Mouse (Mus musculus) limb, embryonic 11.5 days (tissue): ENCODE data around the gene Vgf. TPM values are rescaled to one million over a fixed set of nuclear protein-coding genes. Genes with fewer than 3 reads are reported as not detected.

ENCODE experiments used
- ATAC-seq: fragments of 200-750 bp; cut with Nextera tagmentation; 2 replicates; pipeline ENCODE4 v1.8.0; 2017; ENCODE audit warnings: low read depth; ENCODE audit not compliant: insufficient number of reproducible peaks, low FRiP score, low TSS enrichment
- DNase-seq: peaks from one replicate; pipeline ENCODE4 v3.0.0-alpha.2; 2015; ENCODE audit warnings: low spot score
- H3K27ac ChIP-seq: fragments of 300-500 bp; sonication (generic); replicated peaks from 2 replicates; pipeline ENCODE4 v1.5.1; 2014; ENCODE audit warnings: low read depth, mild to moderate bottlenecking, low read length
- H3K27me3 ChIP-seq: fragments of 300-500 bp; sonication (generic); 2 replicates; pipeline ENCODE4 v1.6.1; 2014; ENCODE audit warnings: mild to moderate bottlenecking, low read length, mixed read lengths; ENCODE audit not compliant: control insufficient read depth, insufficient read depth
- H3K36me3 ChIP-seq: fragments of 300-500 bp; sonication (generic); 2 replicates; pipeline ENCODE4 v1.6.1; 2014; ENCODE audit warnings: mild to moderate bottlenecking, low read length, moderate library complexity, mixed read lengths; ENCODE audit not compliant: control insufficient read depth, insufficient read depth
- H3K4me1 ChIP-seq: fragments of 300-500 bp; sonication (generic); 2 replicates; pipeline ENCODE4 v1.6.1; 2014; ENCODE audit warnings: low read length, mixed read lengths; ENCODE audit not compliant: control insufficient read depth, insufficient read depth
- H3K4me2 ChIP-seq: fragments of 300-500 bp; sonication (generic); 2 replicates; pipeline ENCODE4 v1.6.1; 2014; ENCODE audit warnings: low read depth, mild to moderate bottlenecking, moderate library complexity; ENCODE audit not compliant: severe bottlenecking
- H3K4me3 ChIP-seq: fragments of 300-500 bp; sonication (generic); 2 replicates; pipeline ENCODE4 v1.5.1; 2014; ENCODE audit warnings: low read depth, low read length
- H3K9ac ChIP-seq: fragments of 300-500 bp; sonication (generic); 2 replicates; pipeline ENCODE4 v1.6.1; 2014; ENCODE audit warnings: mild to moderate bottlenecking, low read length
- H3K9me3 ChIP-seq: fragments of 300-500 bp; sonication (generic); 2 replicates; pipeline ENCODE4 v1.6.1; 2016; ENCODE audit warnings: low read length; ENCODE audit not compliant: control insufficient read depth
- WGBS: fragments of 180-500 bp; shearing (Covaris S2); extraction: QIAGEN DNeasy Blood & Tissue Kit; methylation state at CpG from one replicate; pipeline ENCODE4 v1.1.7; 2014; 5-methylcytosine and 5-hydroxymethylcytosine counted together
- polyA plus RNA-seq: library from polyadenylated mRNA; unstranded; fragments of >200 nt; fragmentation: Nextera tagmentation; extraction: Ambion mirVana; gene quantifications from 2 replicates; pipeline ENCODE4 v1.2.1, GENCODE M21; 2014

The Vgf gene
- polyA plus RNA-seq, 1 experiment from 2014 or later: not detected

- Histone ChIP-seq H3K4me1 (no peaks in the 10 kb centered on the region; the same call in 1 of the 2 replicates), H3K9me3 (no peaks in the 10 kb centered on the region), H3K9ac (no peak overlapping the region), H3K27ac (no peak overlapping the region), H3K4me3 (no peak overlapping the region), H3K27me3 (peaks cover 40% of the 10 kb centered on the region), H3K36me3 (no peaks in the 10 kb centered on the region), H3K4me2 (no peak overlapping the region)
- WGBS: 55% methylated on average over 3 of the region's 3 CpGs
- no peak for DNase-seq
- no peak for ATAC-seq
Measured at GRCm38 (mm10) chr5:137024318-137024717, 1.9 kb upstream of the Vgf start.

- WGBS: 1% methylated on average over 23 of the region's 23 CpGs
- Histone ChIP-seq H3K4me1 (peaks cover 4% of the 10 kb centered on the region; the same call in 1 of the 2 replicates), H3K36me3 (no peaks in the 10 kb centered on the region), H3K4me2 (no peak overlapping the region), H3K27ac (no peak overlapping the region), H3K9me3 (no peaks in the 10 kb centered on the region), H3K4me3 (no peak overlapping the region), H3K9ac (no peak overlapping the region), H3K27me3 (peaks cover 48% of the 10 kb centered on the region)
- DNase-seq (peak; percentile 88), ATAC-seq (no peak)
Measured at GRCm38 (mm10) chr5:137025132-137025531, 1.1 kb upstream of the Vgf start.

DNA sequence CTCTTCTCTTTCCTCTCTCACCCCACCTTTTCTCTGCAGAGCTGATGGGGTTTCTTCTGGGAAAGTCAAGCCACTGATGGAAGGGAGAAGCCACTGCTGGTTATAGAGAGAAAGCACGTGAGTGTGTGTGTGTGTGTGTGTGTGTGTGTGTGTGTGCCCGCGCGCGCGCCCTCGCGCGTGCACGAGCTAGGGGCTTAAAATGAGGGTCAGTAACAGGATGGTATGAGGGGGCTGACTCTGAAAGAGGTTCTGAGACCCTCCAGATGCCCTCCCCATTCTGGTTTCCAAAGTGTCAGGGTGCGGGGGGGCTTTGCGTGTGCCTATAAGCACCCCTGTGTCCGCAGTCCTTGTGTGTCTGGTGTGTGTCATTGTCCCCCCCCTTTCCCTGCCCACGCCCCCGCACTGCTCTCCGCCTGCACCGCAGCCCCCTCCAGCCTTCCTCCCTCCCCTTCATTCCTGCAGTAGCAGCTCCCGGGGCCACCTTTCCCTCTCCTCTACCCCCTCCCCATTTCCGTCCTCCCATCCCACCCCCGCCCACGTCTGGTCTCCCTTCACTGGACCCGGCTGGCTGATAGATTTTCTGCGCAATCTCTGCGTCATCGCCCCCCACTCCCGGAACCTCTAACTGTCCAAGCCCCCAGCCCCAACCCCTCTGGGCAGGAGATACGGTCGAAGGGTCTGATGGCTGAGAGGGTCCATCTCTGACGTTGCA is 2.5 kb downstream of the Vgf start:
- H3K9ac ChIP-seq: no peak overlapping the region
- peaks cover 70% of the 10 kb centered on the region for H3K27me3 ChIP-seq
- 5% methylated on average over 29 of the region's 29 CpGs for WGBS
- H3K4me1 ChIP-seq: peaks cover 17% of the 10 kb centered on the region
- H3K27ac ChIP-seq: no peak overlapping the region
- no peak for ATAC-seq
- H3K36me3 ChIP-seq: no peaks in the 10 kb centered on the region
- H3K4me3 ChIP-seq: no peak overlapping the region
- DNase-seq: no peak
- H3K9me3 ChIP-seq: no peaks in the 10 kb centered on the region
- peak overlapping the region; percentile 58; the same call in 1 of the 2 replicates for H3K4me2 ChIP-seq

DNA sequence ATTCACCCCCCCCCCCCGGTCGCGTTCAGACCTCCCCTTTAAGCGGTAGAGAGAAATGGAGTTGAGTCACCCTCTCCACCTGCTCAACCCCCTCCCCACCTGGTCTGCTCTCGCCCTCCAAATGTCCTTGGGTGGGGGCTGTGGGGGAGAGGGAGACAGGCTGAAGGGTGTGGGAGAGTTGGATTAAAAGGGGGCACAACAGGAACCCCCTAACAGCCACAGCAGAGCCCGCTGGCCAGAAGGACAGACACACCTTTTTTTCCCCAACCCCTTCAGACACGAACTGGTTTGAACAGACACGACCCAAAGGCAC is 3.0 kb downstream of the Vgf start:
- Histone ChIP-seq H3K27ac (no peak overlapping the region), H3K36me3 (no peaks in the 10 kb centered on the region), H3K9ac (no peak overlapping the region), H3K9me3 (no peaks in the 10 kb centered on the region), H3K4me2 (peak overlapping the region; percentile 58), H3K27me3 (peaks cover 70% of the 10 kb centered on the region), H3K4me1 (peaks cover 17% of the 10 kb centered on the region), H3K4me3 (peak overlapping the region; percentile 29; the same call in 1 of the 2 replicates)
- ATAC-seq: no peak
- WGBS: 3% methylated on average over 8 of the region's 8 CpGs
- DNase-seq: no peak

DNA sequence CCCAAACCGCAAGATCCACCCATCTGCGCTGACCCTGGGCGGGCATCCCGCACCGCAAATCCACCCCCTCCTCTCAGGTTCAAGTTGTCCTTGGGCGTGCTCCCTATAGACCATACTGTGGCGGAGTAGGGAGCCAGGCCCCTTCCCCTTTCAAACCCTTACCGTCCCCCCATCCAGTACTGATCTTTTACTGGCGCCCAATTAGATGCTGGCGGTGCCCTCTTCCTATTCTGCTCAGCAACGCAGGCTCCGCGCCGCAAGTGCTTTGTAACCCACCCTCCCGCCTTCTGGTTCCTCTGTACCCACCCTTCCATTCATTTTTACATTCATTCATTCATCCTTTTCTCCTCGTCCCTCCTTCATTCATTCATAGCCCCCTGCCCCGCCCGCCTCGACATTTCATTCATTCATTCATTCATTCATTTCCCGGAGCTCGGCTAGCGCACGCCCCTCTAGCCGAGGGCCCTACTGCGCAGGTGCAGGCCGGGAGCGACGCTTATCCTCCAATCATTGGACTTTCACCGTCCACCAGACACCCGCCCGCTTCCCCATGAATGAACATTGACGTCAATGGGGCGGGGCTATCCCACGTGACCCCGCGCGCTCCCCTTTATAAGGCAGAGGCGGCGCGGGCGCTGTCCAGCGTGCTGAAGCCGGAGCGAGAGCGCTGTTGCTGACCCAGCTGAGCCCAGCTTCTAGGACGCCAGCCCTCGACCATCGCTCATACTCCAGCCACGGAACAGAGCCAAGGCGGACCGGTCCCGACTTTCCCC is 3.6 kb downstream of the Vgf start:
- no peaks in the 10 kb centered on the region for H3K36me3 ChIP-seq
- H3K9ac ChIP-seq: no peak overlapping the region
- peaks cover 17% of the 10 kb centered on the region for H3K4me1 ChIP-seq
- peak; percentile 84 for ATAC-seq
- H3K9me3 ChIP-seq: no peaks in the 10 kb centered on the region
- peak overlapping the region; percentile 29 for H3K4me3 ChIP-seq
- no peak overlapping the region for H3K27ac ChIP-seq
- DNase-seq: peak; percentile 99
- peaks cover 69% of the 10 kb centered on the region for H3K27me3 ChIP-seq
- whole genome bisulfite sequencing: under 1% methylated on average over 52 of the region's 52 CpGs
- H3K4me2 ChIP-seq: peak overlapping the region; percentile 58

- H3K27me3 ChIP-seq: peaks cover 63% of the 10 kb centered on the region
- H3K27ac ChIP-seq: no peak overlapping the region
- H3K4me3 ChIP-seq: no peak overlapping the region
- DNase-seq (no peak), ATAC-seq (no peak)
- H3K9ac ChIP-seq: no peak overlapping the region
- H3K36me3 ChIP-seq: no peaks in the 10 kb centered on the region
- peaks cover 17% of the 10 kb centered on the region for H3K4me1 ChIP-seq
- WGBS: 16% methylated on average over 22 of the region's 22 CpGs
- no peak overlapping the region for H3K4me2 ChIP-seq
- no peaks in the 10 kb centered on the region for H3K9me3 ChIP-seq
Measured at GRCm38 (mm10) chr5:137030416-137030810, 4.2 kb downstream of the Vgf start.

DNA sequence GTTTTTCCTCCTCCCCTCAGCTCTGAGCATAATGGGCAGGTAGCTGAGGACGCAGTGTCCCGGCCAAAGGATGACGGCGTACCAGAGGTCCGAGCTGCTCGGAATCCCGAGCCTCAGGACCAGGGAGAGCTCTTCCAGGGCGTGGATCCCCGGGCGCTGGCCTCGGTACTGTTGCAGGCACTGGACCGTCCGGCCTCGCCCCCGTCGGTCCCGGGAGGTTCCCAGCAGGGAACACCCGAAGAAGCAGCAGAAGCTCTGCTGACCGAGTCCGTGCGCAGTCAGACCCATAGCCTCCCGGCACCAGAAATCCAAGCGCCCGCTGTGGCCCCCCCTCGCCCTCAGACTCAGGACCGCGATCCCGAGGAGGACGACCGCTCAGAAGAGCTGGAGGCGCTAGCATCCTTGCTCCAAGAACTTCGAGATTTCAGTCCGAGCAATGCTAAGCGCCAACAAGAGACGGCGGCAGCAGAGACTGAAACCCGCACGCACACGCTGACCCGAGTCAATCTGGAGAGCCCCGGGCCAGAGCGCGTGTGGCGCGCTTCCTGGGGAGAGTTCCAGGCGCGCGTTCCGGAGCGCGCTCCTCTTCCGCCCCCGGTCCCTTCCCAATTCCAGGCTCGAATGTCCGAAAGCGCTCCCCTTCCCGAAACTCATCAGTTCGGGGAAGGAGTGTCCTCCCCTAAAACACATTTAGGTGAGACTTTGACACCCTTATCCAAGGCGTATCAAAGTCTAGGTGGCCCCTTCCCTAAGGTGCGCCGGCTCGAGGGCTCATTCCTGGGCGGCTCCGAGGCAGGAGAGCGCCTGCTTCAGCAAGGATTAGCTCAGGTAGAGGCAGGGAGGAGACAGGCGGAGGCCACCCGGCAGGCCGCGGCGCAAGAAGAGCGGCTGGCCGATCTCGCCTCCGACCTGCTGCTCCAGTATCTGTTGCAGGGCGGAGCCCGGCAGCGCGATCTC is 5.2 kb downstream of the Vgf start:
- 1% methylated on average over 78 of the region's 78 CpGs for WGBS
- H3K27ac ChIP-seq: no peak overlapping the region
- peaks cover 17% of the 10 kb centered on the region for H3K4me1 ChIP-seq
- H3K36me3 ChIP-seq: no peaks in the 10 kb centered on the region
- peak; percentile 51 for DNase-seq
- peak overlapping the region; percentile 95 for H3K4me2 ChIP-seq
- H3K4me3 ChIP-seq: peak overlapping the region; percentile 35
- H3K9ac ChIP-seq: no peak overlapping the region
- ATAC-seq: no peak
- peaks cover 55% of the 10 kb centered on the region for H3K27me3 ChIP-seq
- no peaks in the 10 kb centered on the region for H3K9me3 ChIP-seq

DNA sequence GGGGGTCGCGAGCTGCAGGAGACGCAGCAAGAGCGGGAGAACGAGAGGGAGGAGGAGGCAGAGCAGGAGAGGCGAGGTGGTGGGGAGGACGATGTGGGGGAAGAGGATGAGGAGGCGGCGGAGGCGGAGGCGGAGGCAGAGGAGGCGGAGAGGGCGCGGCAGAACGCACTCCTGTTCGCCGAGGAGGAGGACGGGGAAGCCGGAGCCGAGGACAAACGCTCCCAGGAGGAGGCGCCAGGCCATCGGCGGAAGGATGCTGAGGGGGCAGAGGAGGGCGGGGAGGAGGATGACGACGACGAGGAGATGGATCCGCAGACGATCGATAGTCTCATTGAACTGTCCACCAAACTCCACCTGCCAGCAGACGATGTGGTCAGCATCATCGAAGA is 5.8 kb downstream of the Vgf start:
- Histone ChIP-seq H3K36me3 (no peaks in the 10 kb centered on the region), H3K27me3 (peaks cover 49% of the 10 kb centered on the region), H3K27ac (no peak overlapping the region), H3K4me2 (peak overlapping the region; percentile 95), H3K4me3 (peak overlapping the region; percentile 35), H3K4me1 (peaks cover 17% of the 10 kb centered on the region), H3K9ac (no peak overlapping the region), H3K9me3 (no peaks in the 10 kb centered on the region)
- WGBS: under 1% methylated on average over 30 of the region's 33 CpGs
- no peak for DNase-seq
- ATAC-seq: no peak
